Mouse (Mus musculus) olfactory bulb, adult 2 months (tissue): ENCODE results near the gene Tmbim4. TPM values are rescaled to one million over a fixed set of nuclear protein-coding genes. Genes with fewer than 3 reads are reported as not detected.

Experiments
- H3K27ac ChIP-seq: fragments of 200-500 bp; 2 replicates; pipeline ENCODE4 v1.5.1; 2012; ENCODE audit warnings: low read depth, low read length; ENCODE audit not compliant: insufficient read depth
- H3K4me1 ChIP-seq: fragments of 200-500 bp; 2 replicates; pipeline ENCODE4 v1.6.1; 2012; ENCODE audit warnings: low read length; ENCODE audit not compliant: control insufficient read depth, insufficient read depth
- H3K4me3 ChIP-seq: fragments of 200-500 bp; 2 replicates; pipeline ENCODE4 v1.5.1; 2012; ENCODE audit warnings: mild to moderate bottlenecking, low read depth, low read length, moderate library complexity; ENCODE audit not compliant: insufficient read depth
- CTCF ChIP-seq: fragments of 200-500 bp; IDR thresholded peaks from 2 replicates; pipeline ENCODE4 v1.5.1; 2012; ENCODE audit warnings: low read depth, mild to moderate bottlenecking, low read length, moderate library complexity; ENCODE audit not compliant: insufficient read depth
- POLR2A ChIP-seq: fragments of 200-500 bp; IDR thresholded peaks from 2 replicates; pipeline ENCODE4 v1.6.1; 2012; ENCODE audit warnings: mild to moderate bottlenecking, low read depth, low read length, moderate library complexity; ENCODE audit not compliant: insufficient read depth
- WGBS: fragments of 180-500 bp; shearing (Covaris S2); methylation state at CpG from one replicate; pipeline ENCODE4 v1.1.7; 2018; 5-methylcytosine and 5-hydroxymethylcytosine counted together
- polyA plus RNA-seq: library from polyadenylated mRNA; stranded (reverse); fragments of >200 nt; gene quantifications from 2 replicates; pipeline ENCODE4 v1.2.4, GENCODE M21; 2012; ENCODE audit warnings: low replicate concordance; ENCODE audit not compliant: missing spikeins, insufficient read depth, insufficient read length

The Tmbim4 gene
- polyA plus RNA-seq, 1 experiment = not detected

GRCm38 (mm10) chr10:120169064-120169463, 32.3 kb upstream of the Tmbim4 start:
- no peaks in the 10 kb centered on the region for H3K4me1 ChIP-seq
- TF ChIP-seq CTCF = no peak
- no peak for TF ChIP-seq POLR2A
- no peak overlapping the region for H3K27ac ChIP-seq
- WGBS = 64% methylated on average over 10 of the region's 10 CpGs
- H3K4me3 ChIP-seq = no peak overlapping the region

GRCm38 (mm10) chr10:120169841-120170240, 31.5 kb upstream of the Tmbim4 start:
- Histone ChIP-seq H3K4me1 (no peaks in the 10 kb centered on the region), H3K4me3 (no peak overlapping the region), H3K27ac (no peak overlapping the region)
- TF ChIP-seq CTCF = no peak
- no peak for TF ChIP-seq POLR2A
- WGBS = 80% methylated on average over 5 of the region's 5 CpGs

GRCm38 (mm10) chr10:120170277-120170676, 31.1 kb upstream of the Tmbim4 start:
- WGBS = 78% methylated on average over 4 of the region's 4 CpGs
- Histone ChIP-seq H3K4me1 (no peaks in the 10 kb centered on the region), H3K4me3 (no peak overlapping the region), H3K27ac (no peak overlapping the region)
- TF ChIP-seq POLR2A (no peak), CTCF (no peak)

GRCm38 (mm10) chr10:120171340-120171739, 30.1 kb upstream of the Tmbim4 start:
- Histone ChIP-seq H3K4me1 (no peaks in the 10 kb centered on the region), H3K4me3 (no peak overlapping the region), H3K27ac (no peak overlapping the region)
- 27% methylated on average over 5 of the region's 5 CpGs for WGBS
- TF ChIP-seq CTCF = no peak
- no peak for TF ChIP-seq POLR2A

- Histone ChIP-seq H3K27ac (no peak overlapping the region), H3K4me1 (no peaks in the 10 kb centered on the region), H3K4me3 (no peak overlapping the region)
- TF ChIP-seq CTCF (no peak), POLR2A (no peak)
- WGBS = 87% methylated on average over 15 of the region's 15 CpGs
Measured at GRCm38 (mm10) chr10:120174192-120174705, 27.1 kb upstream of the Tmbim4 start.

GRCm38 (mm10) chr10:120182887-120183286, 18.5 kb upstream of the Tmbim4 start:
- WGBS = 94% methylated on average over 1 of the region's 1 CpGs
- TF ChIP-seq CTCF (no peak), POLR2A (no peak)
- H3K27ac ChIP-seq = no peak overlapping the region
- H3K4me1 ChIP-seq = no peaks in the 10 kb centered on the region
- no peak overlapping the region for H3K4me3 ChIP-seq

GRCm38 (mm10) chr10:120183342-120183741, 18.0 kb upstream of the Tmbim4 start:
- H3K27ac ChIP-seq = no peak overlapping the region
- WGBS = 85% methylated on average over 2 of the region's 2 CpGs
- no peak for TF ChIP-seq POLR2A
- TF ChIP-seq CTCF = no peak

GRCm38 (mm10) chr10:120188513-120188912, 12.9 kb upstream of the Tmbim4 start:
- H3K4me1 ChIP-seq = no peaks in the 10 kb centered on the region
- no peak overlapping the region for H3K27ac ChIP-seq
- 58% methylated on average over 2 of the region's 2 CpGs for WGBS
- TF ChIP-seq POLR2A (no peak), CTCF (no peak)
- H3K4me3 ChIP-seq = no peak overlapping the region

More at GRCm38 (mm10) chr10:120183342-120183741, 18.0 kb upstream of the Tmbim4 start:
- Histone ChIP-seq H3K4me3 (no peak overlapping the region), H3K4me1 (no peaks in the 10 kb centered on the region)

GRCm38 (mm10) chr10:120189276-120189675, 12.1 kb upstream of the Tmbim4 start:
- H3K4me3 ChIP-seq = no peak overlapping the region
- no peaks in the 10 kb centered on the region for H3K4me1 ChIP-seq
- 73% methylated on average over 11 of the region's 11 CpGs for WGBS
- H3K27ac ChIP-seq = no peak overlapping the region
- TF ChIP-seq POLR2A (no peak), CTCF (no peak)

GRCm38 (mm10) chr10:120189782-120190181, 11.6 kb upstream of the Tmbim4 start:
- Histone ChIP-seq H3K27ac (no peak overlapping the region), H3K4me1 (no peaks in the 10 kb centered on the region), H3K4me3 (no peak overlapping the region)
- 45% methylated on average over 6 of the region's 6 CpGs for WGBS
- TF ChIP-seq CTCF (no peak), POLR2A (no peak)
